Mouse (Mus musculus) frontal cortex, adult (tissue): ENCODE measurements at regions not wholly inside any gene's neighbourhood (a gene's known extent, or its start where the extent isn't known, plus 50 kb on each side); places are given as distances from the start of the nearest gene placed in this dataset.

Source experiments
- ATAC-seq: cut with Nextera tagmentation; 2 replicates; pipeline ENCODE4 v1.9.2; 2017; ENCODE audit warnings: mild to moderate bottlenecking, moderate library complexity, mixed read lengths; ENCODE audit not compliant: low TSS enrichment

- ATAC-seq = no peak
Observed at GRCm38 (mm10) chr3:114279653-114280052, 249.3 kb downstream of the Col11a1 start.

GRCm38 (mm10) chr3:114319444-114319843 is 289.1 kb downstream of the Col11a1 start:
- no peak for ATAC-seq

DNA sequence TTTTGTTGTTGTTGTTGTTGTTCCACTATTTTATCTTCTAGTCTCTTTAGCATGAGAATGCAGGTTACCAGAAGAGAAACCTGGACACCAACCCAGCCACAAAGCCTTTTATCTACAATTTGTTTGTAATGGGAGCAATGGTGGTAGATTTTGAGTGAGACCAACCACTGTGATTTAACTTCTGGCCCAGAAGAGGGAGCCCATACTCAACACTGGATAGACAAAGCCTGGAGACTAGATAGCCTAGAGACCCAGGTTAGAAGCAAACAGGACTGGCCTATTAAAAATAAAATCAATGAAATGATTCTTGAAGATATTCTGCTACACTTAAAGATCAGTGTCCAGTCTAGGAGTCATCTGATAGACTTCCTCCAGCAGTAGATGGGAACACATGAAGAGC is 304.0 kb downstream of the Col11a1 start:
- peak; percentile 83 for ATAC-seq

- ATAC-seq = 0 out of 2 replicates have a peak, but pooled peaks have one; percentile 34
Observed at GRCm38 (mm10) chr3:114343714-114344113, 313.4 kb downstream of the Col11a1 start.

GRCm38 (mm10) chr3:114380044-114380443 is 349.7 kb downstream of the Col11a1 start:
- no peak for ATAC-seq

GRCm38 (mm10) chr3:114403467-114403866 is 373.1 kb downstream of the Col11a1 start:
- ATAC-seq = no peak
